Mouse (Mus musculus) cortical plate, adult 2 months (tissue): Measurements from ENCODE around the gene Lamtor3.
"Not testable (repeated sequence)": the region's sequence is repeated elsewhere in the genome, so short reads cannot be mapped to it uniquely, and the experiment has no call there.

Experiments used
- CTCF ChIP-seq: fragments of 200-500 bp; IDR thresholded peaks from 2 replicates; pipeline ENCODE4 v1.5.1; 2011; ENCODE audit warnings: mild to moderate bottlenecking, control low read depth, low read length; ENCODE audit not compliant: insufficient read depth; ENCODE audit errors: extremely low read depth
- POLR2A ChIP-seq: fragments of 200-500 bp; IDR thresholded peaks from 2 replicates; pipeline ENCODE4 v1.6.1; 2011; ENCODE audit warnings: mild to moderate bottlenecking, low read length, control low read depth; ENCODE audit not compliant: insufficient read depth; ENCODE audit errors: extremely low read depth

- TF ChIP-seq CTCF, POLR2A: not testable (repeated sequence)
Observed at GRCm38 (mm10) chr3:137964014-137964413, 45.7 kb downstream of the Lamtor3 start.
